Mouse (Mus musculus): ENCODE measurements around the gene Banp.

DNA sequence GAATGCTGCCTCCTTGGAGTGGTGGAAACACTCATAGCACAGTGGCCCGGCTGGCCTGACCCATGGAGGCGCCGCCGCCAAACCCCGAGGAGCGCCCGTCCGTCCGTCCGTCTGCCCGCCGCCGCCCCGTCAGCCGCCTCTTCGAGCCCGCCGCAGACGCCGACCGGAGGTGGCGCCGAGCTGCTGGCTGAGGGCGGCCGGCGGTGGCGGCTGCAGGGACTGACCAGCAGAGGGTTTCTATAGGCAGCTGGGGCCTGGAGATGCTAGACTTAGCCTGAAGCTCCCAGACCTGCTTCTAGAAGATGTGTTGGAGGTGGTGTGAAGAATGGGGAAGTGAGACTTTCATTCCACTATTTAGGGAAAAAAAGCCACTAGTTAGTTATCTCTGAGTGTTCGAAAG lies 24.4 kb downstream of the Banp start:
- no peak for TF ChIP-seq CTCF (IDR thresholded peaks at IDR 0.05; ENCODE audit: borderline replicate concordance, control insufficient read depth, extremely low read depth, insufficient read depth, low read length, poor library complexity)
- TF ChIP-seq POLR2A (IDR thresholded peaks at IDR 0.05; ENCODE audit: control insufficient read depth, extremely low read depth, insufficient read depth, low read length, poor library complexity) = no peak
